Mouse (Mus musculus) lung, postnatal 10 days (tissue): ENCODE measurements around the gene Cdh5.
"Not testable (repeated sequence)": the region's sequence is repeated elsewhere in the genome, so short reads cannot be mapped to it uniquely, and the experiment has no call there.

Source experiments
- DNase-seq: peaks from one replicate; pipeline ENCODE4 v3.0.0; 2021

The Cdh5 gene

GRCm38 (mm10) chr8:104101415-104101814, at the start of gene Cdh5:
Gene Cdh5, plus strand, starts transcription at chr8:104101625.
- DNase-seq: peak; percentile 89

- DNase-seq: no peak
These were observed 41.5 kb upstream of the Cdh5 start for GRCm38 (mm10) chr8:104059922-104060321.

GRCm38 (mm10) chr8:104060446-104060845, 41.0 kb upstream of the Cdh5 start:
- no peak for DNase-seq

GRCm38 (mm10) chr8:104061048-104061988, 40.1 kb upstream of the Cdh5 start:
- DNase-seq: no peak

- DNase-seq: no peak
These were observed 39.2 kb upstream of the Cdh5 start for GRCm38 (mm10) chr8:104061989-104062820.

- DNase-seq: peak; percentile 38
These were observed 36.2 kb upstream of the Cdh5 start for GRCm38 (mm10) chr8:104065223-104065622.

- DNase-seq: no peak
These were observed 35.4 kb upstream of the Cdh5 start for GRCm38 (mm10) chr8:104065906-104066518.

- DNase-seq: no peak
These were observed 34.0 kb upstream of the Cdh5 start for GRCm38 (mm10) chr8:104067390-104067925.

GRCm38 (mm10) chr8:104068421-104069035, 32.9 kb upstream of the Cdh5 start:
- no peak for DNase-seq

GRCm38 (mm10) chr8:104070201-104070865, 31.1 kb upstream of the Cdh5 start:
- not testable (repeated sequence) for DNase-seq

- no peak for DNase-seq
These were observed 30.5 kb upstream of the Cdh5 start for GRCm38 (mm10) chr8:104070949-104071348.

- DNase-seq: no peak
These were observed 26.3 kb upstream of the Cdh5 start for GRCm38 (mm10) chr8:104075079-104075478.

GRCm38 (mm10) chr8:104076541-104077412, 24.6 kb upstream of the Cdh5 start:
- DNase-seq: peak; percentile 80

- no peak for DNase-seq
These were observed 23.3 kb upstream of the Cdh5 start for GRCm38 (mm10) chr8:104078091-104078490.

- DNase-seq: peak; percentile 48
These were observed 16.1 kb upstream of the Cdh5 start for GRCm38 (mm10) chr8:104085281-104085680.

GRCm38 (mm10) chr8:104086615-104087014, 14.8 kb upstream of the Cdh5 start:
- no peak for DNase-seq

- no peak for DNase-seq
These were observed 14.3 kb upstream of the Cdh5 start for GRCm38 (mm10) chr8:104087091-104087490.

GRCm38 (mm10) chr8:104087878-104088277, 13.5 kb upstream of the Cdh5 start:
- not testable (repeated sequence) for DNase-seq

GRCm38 (mm10) chr8:104088881-104089280, 12.5 kb upstream of the Cdh5 start:
- DNase-seq: no peak

GRCm38 (mm10) chr8:104090993-104091900, 10.2 kb upstream of the Cdh5 start:
- peak; percentile 60 for DNase-seq
